Mouse (Mus musculus) CH12.LX (cell line): ENCODE results near the gene Cysrt1. TPM values are rescaled to one million over a fixed set of nuclear protein-coding genes. Genes with fewer than 3 reads are reported as not detected.

ENCODE experiments used
- DNase-seq: peaks from one replicate; pipeline ENCODE4 v3.0.0-alpha.2; 2013; ENCODE audit errors: extremely low read depth
- H3K27ac ChIP-seq: 2 replicates; pipeline ENCODE4 v1.5.1; 2012; ENCODE audit warnings: low read depth, mild to moderate bottlenecking, control low read depth, moderate library complexity; ENCODE audit not compliant: insufficient read depth
- H3K27me3 ChIP-seq: replicated peaks from 2 replicates; pipeline ENCODE3; 2012; ENCODE audit warnings: inconsistent platforms
- H3K36me3 ChIP-seq, 2 experiments: replicated peaks in 1 of 2; 2 replicates each; pipeline versions ENCODE3 to v1.6.1; 2012; ENCODE audit warnings: inconsistent platforms in 1 of 2, low read length in 1 of 2, mild to moderate bottlenecking in 1 of 2, mixed read lengths in 1 of 2, moderate library complexity in 1 of 2; ENCODE audit not compliant: control insufficient read depth in 1 of 2, insufficient read depth in 1 of 2
- H3K4me1 ChIP-seq, 2 experiments: 2 replicates each; pipeline ENCODE4 v1.6.1; 2012; ENCODE audit warnings: inconsistent platforms in 1 of 2, moderate library complexity in 1 of 2; ENCODE audit not compliant: insufficient read depth in 2 of 2, control insufficient read depth in 1 of 2
- H3K4me2 ChIP-seq: 2 replicates; pipeline ENCODE4 v1.6.1; 2012; ENCODE audit warnings: low read depth, mild to moderate bottlenecking, control low read depth; ENCODE audit not compliant: poor library complexity, insufficient read depth, severe bottlenecking
- H3K4me3 ChIP-seq, 3 experiments: fragments of 150-350 bp in 1 of 3; sonication (generic) in 1 of 3; replicated peaks in 1 of 3; 2 replicates each; pipeline versions ENCODE3 to v1.5.1; 2011 to 2012; ENCODE audit warnings: low read depth in 2 of 3, low read length in 2 of 3, mild to moderate bottlenecking in 2 of 3, moderate library complexity in 2 of 3, control low read depth in 1 of 3, improper control_type of control experiment in 1 of 3, inconsistent platforms in 1 of 3, mixed read lengths in 1 of 3; ENCODE audit not compliant: poor library complexity in 1 of 3
- H3K79me2 ChIP-seq: replicated peaks from 2 replicates; pipeline ENCODE4 v1.6.1; 2012; ENCODE audit warnings: mild to moderate bottlenecking, moderate library complexity; ENCODE audit not compliant: control insufficient read depth, poor library complexity, insufficient read depth, severe bottlenecking; ENCODE audit errors: extremely low read depth
- H3K9ac ChIP-seq: 2 replicates; pipeline ENCODE4 v1.6.1; 2012; ENCODE audit warnings: low read depth, mild to moderate bottlenecking, control low read depth, moderate library complexity; ENCODE audit not compliant: insufficient read depth
- H3K9me3 ChIP-seq: replicated peaks from 2 replicates; pipeline ENCODE3; 2012; ENCODE audit warnings: low read length, inconsistent platforms, mixed read lengths
- BHLHE40 ChIP-seq: IDR thresholded peaks from 2 replicates; pipeline ENCODE4 v1.6.1; 2011; ENCODE audit warnings: mild to moderate bottlenecking, low read depth, low read length, improper control_type of control experiment
- CHD2 ChIP-seq: IDR thresholded peaks from 2 replicates; pipeline ENCODE4 v1.6.1; 2011; ENCODE audit warnings: low read length, improper control_type of control experiment
- CTCF ChIP-seq, 2 experiments: IDR thresholded peaks in 1 of 2; conservative IDR thresholded peaks in 1 of 2; 2 replicates each; pipeline ENCODE4 v1.5.1; 2011 to 2012; ENCODE audit warnings: low read depth in 2 of 2, low read length in 2 of 2, improper control_type of control experiment in 1 of 2, inconsistent platforms in 1 of 2, mild to moderate bottlenecking in 1 of 2, moderate library complexity in 1 of 2
- E2F4 ChIP-seq: IDR thresholded peaks from 2 replicates; pipeline ENCODE4 v1.6.1; 2011; ENCODE audit warnings: low read depth, low read length, improper control_type of control experiment; ENCODE audit not compliant: insufficient replicate concordance
- ELF1 ChIP-seq: IDR thresholded peaks from 2 replicates; pipeline ENCODE4 v1.6.1; 2014; ENCODE audit warnings: low read depth, mild to moderate bottlenecking, inconsistent platforms, low read length, improper control_type of control experiment
- EP300 ChIP-seq: IDR thresholded peaks from 2 replicates; pipeline ENCODE4 v1.6.1; 2011; ENCODE audit warnings: low read length, improper control_type of control experiment
- ETS1 ChIP-seq: conservative IDR thresholded peaks from 2 replicates; pipeline ENCODE4 v1.6.1; 2012; ENCODE audit warnings: low read depth, mild to moderate bottlenecking, inconsistent platforms, low read length, improper control_type of control experiment, moderate library complexity
- GABPA ChIP-seq: IDR thresholded peaks from 2 replicates; pipeline ENCODE4 v1.6.1; 2012; ENCODE audit warnings: low read depth, low read length, improper control_type of control experiment, inconsistent platforms; ENCODE audit not compliant: insufficient replicate concordance
- HCFC1 ChIP-seq: IDR thresholded peaks from 2 replicates; pipeline ENCODE4 v1.6.1; 2012; ENCODE audit warnings: low read depth, mild to moderate bottlenecking, inconsistent platforms, low read length, improper control_type of control experiment
- JUN ChIP-seq: IDR thresholded peaks from 2 replicates; pipeline ENCODE4 v1.6.1; 2011; ENCODE audit warnings: low read depth, mild to moderate bottlenecking, low read length, improper control_type of control experiment, moderate library complexity; ENCODE audit not compliant: insufficient read depth
- JUND ChIP-seq: conservative IDR thresholded peaks from 2 replicates; pipeline ENCODE4 v1.6.1; 2011; ENCODE audit warnings: low read depth, low read length, improper control_type of control experiment
- KAT2A ChIP-seq: IDR thresholded peaks from 2 replicates; pipeline ENCODE4 v1.6.1; 2012; ENCODE audit warnings: low read length, improper control_type of control experiment, inconsistent platforms; ENCODE audit not compliant: insufficient replicate concordance
- MAZ ChIP-seq: IDR thresholded peaks from 2 replicates; pipeline ENCODE4 v1.6.1; 2012; ENCODE audit warnings: low read depth, mild to moderate bottlenecking, inconsistent platforms, low read length, improper control_type of control experiment, moderate library complexity
- MXI1 ChIP-seq: IDR thresholded peaks from 2 replicates; pipeline ENCODE4 v1.6.1; 2011; ENCODE audit warnings: mild to moderate bottlenecking, low read depth, low read length, improper control_type of control experiment
- MYC ChIP-seq: IDR thresholded peaks from 2 replicates; pipeline ENCODE4 v1.6.1; 2011; ENCODE audit warnings: low read depth, mild to moderate bottlenecking, improper control_type of control experiment, low read length
- NELFE ChIP-seq: IDR thresholded peaks from 2 replicates; pipeline ENCODE4 v1.6.1; 2011; ENCODE audit warnings: low read depth, low read length, improper control_type of control experiment
- NRF1 ChIP-seq: IDR thresholded peaks from 2 replicates; pipeline ENCODE4 v1.6.1; 2014; ENCODE audit warnings: low read depth, mild to moderate bottlenecking, inconsistent platforms, low read length, improper control_type of control experiment, moderate library complexity
- PAX5 ChIP-seq: IDR thresholded peaks from 2 replicates; pipeline ENCODE4 v1.6.1; 2012; ENCODE audit warnings: low read length, inconsistent platforms, mixed read lengths
- POLR2A ChIP-seq: IDR thresholded peaks from 2 replicates; pipeline ENCODE4 v1.6.1; 2011; ENCODE audit warnings: low read depth, mild to moderate bottlenecking, improper control_type of control experiment, low read length
- POLR2AphosphoS2 ChIP-seq: IDR thresholded peaks from 2 replicates; pipeline ENCODE4 v1.6.1; 2011; ENCODE audit warnings: low read depth, low read length, improper control_type of control experiment
- RAD21 ChIP-seq: IDR thresholded peaks from 2 replicates; pipeline ENCODE4 v1.6.1; 2011; ENCODE audit warnings: low read depth, mild to moderate bottlenecking, low read length, improper control_type of control experiment, moderate library complexity
- RCOR1 ChIP-seq: conservative IDR thresholded peaks from 2 replicates; pipeline ENCODE4 v1.6.1; 2012; ENCODE audit warnings: low read depth, mild to moderate bottlenecking, inconsistent platforms, low read length, improper control_type of control experiment
- SIN3A ChIP-seq: IDR thresholded peaks from 2 replicates; pipeline ENCODE4 v1.6.1; 2012; ENCODE audit warnings: low read length, improper control_type of control experiment, inconsistent platforms
- SMC3 ChIP-seq: IDR thresholded peaks from 2 replicates; pipeline ENCODE4 v1.6.1; 2011; ENCODE audit warnings: low read depth, low read length, improper control_type of control experiment
- TBP ChIP-seq: conservative IDR thresholded peaks from 2 replicates; pipeline ENCODE4 v1.6.1; 2011; ENCODE audit warnings: low read depth, low read length, improper control_type of control experiment
- TCF12 ChIP-seq: IDR thresholded peaks from 2 replicates; pipeline ENCODE4 v1.6.1; 2014; ENCODE audit warnings: low read depth, mild to moderate bottlenecking, inconsistent platforms, low read length, improper control_type of control experiment
- UBTF ChIP-seq: IDR thresholded peaks from 2 replicates; pipeline ENCODE4 v1.6.1; 2012; ENCODE audit warnings: low read depth, mild to moderate bottlenecking, inconsistent platforms, low read length, improper control_type of control experiment, moderate library complexity
- USF2 ChIP-seq: conservative IDR thresholded peaks from 2 replicates; pipeline ENCODE4 v1.6.1; 2011; ENCODE audit warnings: low read depth, low read length, improper control_type of control experiment
- ZC3H11A ChIP-seq: IDR thresholded peaks from 2 replicates; pipeline ENCODE4 v1.6.1; 2012; ENCODE audit warnings: low read depth, mild to moderate bottlenecking, inconsistent platforms, low read length, improper control_type of control experiment
- ZKSCAN1 ChIP-seq: IDR thresholded peaks from 2 replicates; pipeline ENCODE4 v1.6.1; 2012; ENCODE audit warnings: low read depth, inconsistent platforms, low read length, improper control_type of control experiment, borderline replicate concordance
- ZMIZ1 ChIP-seq: IDR thresholded peaks from 2 replicates; pipeline ENCODE4 v1.6.1; 2012; ENCODE audit warnings: low read depth, mild to moderate bottlenecking, inconsistent platforms, low read length, improper control_type of control experiment
- dilution Hi-C: fragments of 300-500 bp; cut with MboI; formaldehyde crosslinking; loops from 2 replicates; pipeline ENCODE4 v1.14.3; 2020; ENCODE audit warnings: low sequenced_read_pairs; ENCODE audit not compliant: extremely low pct_unique_long_range_greater_than_20kb, extremely low pct_ligation_motif_present
- in situ Hi-C: fragments of 300-500 bp; cut with MboI; formaldehyde crosslinking; loops from 3 replicates; pipeline ENCODE4 v1.14.3; 2019; ENCODE audit warnings: low sequenced_read_pairs, low pct_ligation_motif_present, low pct_unique_long_range_greater_than_20kb, mixed read lengths
- polyA plus RNA-seq: library from polyadenylated mRNA; unstranded; fragments of >175 nt; gene quantifications from 2 replicates; pipeline ENCODE4 v1.2.1, GENCODE M21; 2012; ENCODE audit warnings: low read depth; ENCODE audit not compliant: insufficient read length
- total RNA-seq, 2 experiments: library from RNA; depleted of rRNA; stranded (reverse); fragments of 300-350 nt in 1 of 2; fragments of >200 nt in 1 of 2; gene quantifications; 2 replicates each; pipeline ENCODE4 v1.2.3; 2012 to 2014

Gene Cysrt1
- total and polyA plus RNA-seq, 3 experiments = not detected

- peak; percentile 98 for DNase-seq
- Histone ChIP-seq H3K9ac (peak within 1 kb of the TSS; percentile 72), H3K4me2 (peak within 1 kb of the TSS; percentile 57), H3K9me3 (no peaks in the 10 kb centered on the region), H3K4me3 (peak within 1 kb of the TSS; percentile 80 to 86 (median 83)), H3K27ac (peak within 1 kb of the TSS; percentile 8; the same call in 1 of the 2 replicates), H3K36me3 (peaks cover 0 to 4% of the 10 kb centered on the region in 2 experiments), H3K27me3 (no peaks in the 10 kb centered on the region), H3K79me2 (peaks cover 5% of the 10 kb centered on the region; the same call in 1 of the 2 replicates), H3K4me1 (peaks cover 20 to 46% of the 10 kb centered on the region in 2 experiments)
- dilution Hi-C loops = no loop called here
- no peak for TF ChIP-seq MYC
- TF ChIP-seq ZMIZ1 = peak; percentile 67
- TF ChIP-seq CHD2 = peak; percentile 91
- TF ChIP-seq USF2 = no peak
- peak; percentile 79 for TF ChIP-seq NRF1
- TF ChIP-seq JUND = no peak
- peak; percentile 77 for TF ChIP-seq NELFE
- TF ChIP-seq TCF12 = peak; percentile 51; the same call in 1 of the 2 replicates
- TF ChIP-seq POLR2AphosphoS2 = no peak
- peak; percentile 97 for TF ChIP-seq ELF1
- TF ChIP-seq EP300 = no peak
- no peak for TF ChIP-seq ZC3H11A
- peak; percentile 69; the same call in 1 of the 2 replicates for TF ChIP-seq UBTF
- no peak for TF ChIP-seq RAD21
- no peak for TF ChIP-seq BHLHE40
- no peak for TF ChIP-seq SMC3
- TF ChIP-seq HCFC1 = peak; percentile 74
- no peak for TF ChIP-seq GABPA
- peak; percentile 93 for TF ChIP-seq POLR2A
- TF ChIP-seq TBP = peak; percentile 63; the same call in 1 of the 2 replicates
- no peak for TF ChIP-seq CTCF (conservative IDR thresholded peaks at IDR 0.05 in 1 of 2, IDR thresholded peaks at IDR 0.05 in 1 of 2; ENCODE audit: low read depth in 2 of 2, low read length in 2 of 2)
- TF ChIP-seq PAX5 = no peak
- TF ChIP-seq MXI1 = peak; percentile 89
- no peak for TF ChIP-seq E2F4
- TF ChIP-seq RCOR1 = no peak
- TF ChIP-seq KAT2A = no peak
- no peak for TF ChIP-seq ZKSCAN1
- peak; percentile 80 for TF ChIP-seq SIN3A
- no peak for TF ChIP-seq ETS1
- TF ChIP-seq JUN = no peak
- no peak for TF ChIP-seq MAZ
- in situ Hi-C loops = no loop called here
Measured at GRCm38 (mm10) chr2:25262291-25262767, 20.1 kb upstream of the Cysrt1 start, which contains the start of gene Tprn. TSS of gene Tprn (plus strand) at chr2:25262618.
